Mouse (Mus musculus) retina, adult 2 months (tissue): ENCODE data around the gene Crim1.

Experiments
- DNase-seq: peaks from one replicate; pipeline ENCODE4 v3.0.0-alpha.2; 2012; ENCODE audit warnings: low read depth, low spot score

Crim1 gene

GRCm38 (mm10) chr17:78209646-78210045 lies 9.6 kb downstream of the Crim1 start:
- DNase-seq = no peak

DNA sequence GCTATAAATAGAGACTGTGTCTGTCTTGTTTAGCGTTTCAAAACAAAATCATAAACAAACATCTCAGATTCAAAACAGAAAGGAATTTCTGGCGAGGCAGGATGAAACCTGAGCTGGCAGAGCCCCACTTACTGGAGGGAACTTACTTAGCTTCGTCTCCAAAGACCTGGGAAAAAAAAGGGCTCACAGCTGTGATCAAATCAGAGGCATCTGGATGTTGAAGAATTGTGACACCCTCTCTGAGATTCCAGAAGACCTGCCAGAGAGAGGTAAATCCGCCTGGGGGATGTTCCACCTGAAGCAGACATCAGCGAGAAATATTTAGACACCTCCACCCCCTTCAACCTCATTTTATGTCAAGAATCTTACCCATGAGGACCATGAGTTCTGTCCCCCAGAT lies 11.8 kb downstream of the Crim1 start:
- DNase-seq = no peak

DNA sequence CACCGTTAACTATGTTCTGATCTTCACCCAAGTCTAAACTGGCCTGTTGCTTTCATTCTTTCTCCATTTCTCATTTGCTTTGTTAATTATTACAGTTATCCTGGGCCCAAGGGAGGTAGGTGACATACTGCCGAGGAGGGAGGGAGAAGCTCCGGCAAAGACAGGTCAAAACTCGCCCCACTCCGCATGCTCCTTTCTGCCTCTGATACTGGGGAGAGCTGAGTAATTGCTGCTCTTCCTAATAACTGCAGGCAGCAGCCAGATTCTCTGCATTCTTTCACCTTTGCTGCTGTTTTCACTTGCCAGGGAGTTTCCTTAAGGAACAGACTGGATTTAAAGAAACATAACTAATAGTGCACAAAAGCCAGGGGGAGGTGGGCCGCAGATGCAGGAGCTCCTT lies 13.1 kb downstream of the Crim1 start:
- DNase-seq = no peak

DNA sequence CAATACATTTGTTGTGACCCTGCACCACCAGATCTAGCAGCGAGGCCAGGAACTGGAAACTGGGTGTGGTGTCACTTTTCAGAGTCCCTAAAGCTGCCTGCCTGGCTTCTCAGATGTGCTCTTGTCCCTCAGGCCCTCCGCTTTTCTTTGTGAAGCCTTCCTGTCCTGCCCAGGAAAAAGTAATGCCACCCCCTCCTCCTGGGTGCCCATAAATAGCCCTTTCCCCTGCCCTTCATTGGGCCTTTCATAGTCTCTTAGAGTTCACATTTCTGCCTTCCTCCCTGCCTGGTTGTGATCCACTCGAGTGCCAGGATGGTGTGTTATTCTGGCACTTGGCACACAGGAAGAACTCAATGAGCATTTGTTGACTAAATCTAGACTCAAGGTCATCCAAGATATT lies 16.5 kb downstream of the Crim1 start:
- DNase-seq = no peak

GRCm38 (mm10) chr17:78217406-78217805 lies 17.4 kb downstream of the Crim1 start:
- no peak for DNase-seq

GRCm38 (mm10) chr17:78218506-78219232 lies 18.6 kb downstream of the Crim1 start:
- DNase-seq = no peak

DNA sequence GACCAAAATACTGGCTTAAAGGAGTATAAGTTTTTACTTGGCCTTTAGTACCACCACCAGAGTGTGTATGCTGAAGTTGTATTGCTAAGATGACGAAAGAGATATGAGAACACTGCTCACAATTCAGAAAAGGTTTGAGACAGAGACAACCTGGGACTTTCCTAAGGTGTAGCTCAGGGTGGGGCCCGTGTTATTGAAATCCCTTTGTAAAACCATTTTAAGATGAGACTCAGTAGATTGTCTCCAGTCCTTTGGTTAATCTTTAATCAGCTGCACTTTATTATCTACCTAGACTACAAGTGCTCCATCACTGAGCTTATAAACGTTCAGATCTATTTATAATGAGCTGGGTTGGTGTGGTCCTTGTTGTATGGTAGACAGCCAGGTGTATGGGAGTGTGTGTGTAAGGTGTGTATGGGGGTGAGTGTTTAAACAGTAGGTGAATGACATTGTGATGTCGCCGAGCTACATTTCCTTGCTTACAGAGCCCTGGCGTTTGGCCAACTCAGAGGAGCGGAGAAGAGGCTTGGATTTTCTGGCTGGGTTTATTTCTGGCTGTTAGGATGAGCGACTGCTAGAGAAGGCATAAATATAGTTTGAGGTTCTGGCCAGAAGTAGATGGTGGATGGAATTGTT lies 21.1 kb downstream of the Crim1 start:
- no peak for DNase-seq

GRCm38 (mm10) chr17:78221860-78222259 lies 21.8 kb downstream of the Crim1 start:
- no peak for DNase-seq

- no peak for DNase-seq
Observed at GRCm38 (mm10) chr17:78223988-78224387, 23.9 kb downstream of the Crim1 start.

- DNase-seq = no peak
Observed at GRCm38 (mm10) chr17:78225547-78225946, 25.5 kb downstream of the Crim1 start.

GRCm38 (mm10) chr17:78227211-78227610 lies 27.2 kb downstream of the Crim1 start:
- DNase-seq = no peak

DNA sequence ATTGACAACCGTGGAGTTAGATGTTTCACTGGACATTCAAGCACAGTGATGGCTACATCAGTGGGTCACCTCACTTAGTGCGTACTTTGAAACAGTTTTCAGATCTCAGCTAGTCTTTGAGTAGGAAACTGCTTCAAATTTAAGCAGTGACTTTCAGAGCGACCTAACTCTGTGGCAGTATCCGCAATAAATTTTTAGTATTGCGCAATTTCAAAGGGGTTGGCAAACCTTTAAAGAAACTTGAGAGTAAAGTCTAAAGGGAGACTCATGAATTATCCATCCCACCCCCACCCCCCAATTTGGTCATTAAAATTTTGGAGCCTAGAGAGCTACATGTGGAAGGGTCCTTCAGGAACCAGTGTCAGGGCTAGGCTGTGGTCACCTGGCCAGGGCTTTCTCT lies 31.5 kb downstream of the Crim1 start:
- no peak for DNase-seq

- DNase-seq = no peak
Observed at GRCm38 (mm10) chr17:78232703-78233102, 32.7 kb downstream of the Crim1 start.

DNA sequence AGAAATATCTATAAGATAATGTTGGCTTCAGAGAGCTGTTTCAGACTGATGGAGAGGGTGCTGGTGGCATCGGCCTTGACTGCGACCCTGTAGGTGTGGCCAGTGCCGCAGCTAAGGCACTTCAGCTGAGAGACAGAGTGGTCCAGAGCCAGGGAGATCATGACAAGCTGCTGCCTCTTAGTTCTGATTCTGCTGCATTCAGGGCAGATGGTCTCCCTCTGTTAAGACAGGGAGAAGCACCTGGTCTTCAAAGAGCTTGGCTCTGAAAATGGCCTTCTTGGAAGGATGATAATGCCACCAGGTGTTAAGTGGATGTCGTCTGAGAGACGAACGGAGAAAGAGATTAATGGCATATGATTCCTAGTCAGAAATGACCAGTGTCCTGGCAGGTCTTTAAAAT lies 33.8 kb downstream of the Crim1 start:
- no peak for DNase-seq

DNA sequence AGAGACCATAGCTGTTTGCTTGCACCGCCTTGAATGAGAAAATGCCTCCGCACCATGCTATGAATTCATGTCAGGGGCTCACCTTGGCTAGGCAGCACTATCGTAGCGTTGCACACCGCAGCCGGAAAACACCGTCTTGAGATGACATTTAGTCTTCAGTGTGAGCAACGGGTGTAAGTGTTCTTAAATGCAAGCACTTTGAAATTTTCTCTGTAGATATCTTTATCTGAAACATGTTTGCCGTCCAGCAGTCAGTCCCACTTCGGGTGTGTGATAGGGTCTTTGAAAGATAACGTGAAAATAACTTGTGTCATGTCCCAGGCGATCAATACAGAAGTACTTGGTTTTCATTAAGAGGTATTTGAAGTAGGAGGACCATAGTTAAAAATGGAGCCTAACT lies 36.1 kb downstream of the Crim1 start:
- DNase-seq = no peak

DNA sequence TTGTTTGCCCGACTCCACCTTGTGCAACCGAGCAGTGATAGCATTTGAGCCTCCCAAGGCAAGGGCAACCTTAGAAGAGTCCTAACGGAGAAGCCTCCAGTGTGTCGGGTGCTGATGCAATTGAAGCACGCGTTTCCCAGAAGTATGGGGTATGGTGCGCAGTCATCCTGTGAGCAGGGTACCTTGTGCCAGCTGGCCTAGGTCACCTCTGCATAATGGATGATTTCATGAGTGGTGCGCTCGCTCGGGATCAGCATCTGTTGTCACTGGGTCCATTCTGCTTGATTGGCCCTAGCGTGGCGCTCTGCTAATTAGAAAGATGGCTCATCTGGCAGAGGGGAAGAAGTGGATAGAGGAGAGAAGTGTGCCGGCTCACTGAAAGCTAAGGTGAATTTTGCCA lies 37.9 kb downstream of the Crim1 start:
- no peak for DNase-seq

GRCm38 (mm10) chr17:78240161-78240560 lies 40.1 kb downstream of the Crim1 start:
- DNase-seq = no peak

DNA sequence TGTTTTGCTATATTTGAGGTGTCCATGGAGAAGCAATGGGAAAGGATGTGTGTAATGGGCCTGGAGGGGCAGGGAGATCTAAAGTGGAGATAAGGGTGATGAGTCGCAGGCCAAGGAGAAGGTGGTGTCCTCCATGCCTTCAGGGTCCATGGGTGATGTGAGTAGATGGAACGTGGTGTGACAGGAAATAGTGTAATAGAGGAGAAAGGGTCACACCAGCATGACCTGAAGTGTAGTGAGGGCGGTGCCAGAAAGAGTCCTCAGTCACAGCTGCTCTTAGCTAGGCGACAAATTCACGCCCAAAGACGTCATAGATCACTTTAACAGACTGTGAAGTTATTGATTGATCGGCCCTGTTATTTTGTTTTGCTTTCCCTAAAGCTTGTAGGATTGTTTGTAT lies 41.2 kb downstream of the Crim1 start:
- no peak for DNase-seq

GRCm38 (mm10) chr17:78244752-78245151 lies 44.7 kb downstream of the Crim1 start:
- DNase-seq = no peak

DNA sequence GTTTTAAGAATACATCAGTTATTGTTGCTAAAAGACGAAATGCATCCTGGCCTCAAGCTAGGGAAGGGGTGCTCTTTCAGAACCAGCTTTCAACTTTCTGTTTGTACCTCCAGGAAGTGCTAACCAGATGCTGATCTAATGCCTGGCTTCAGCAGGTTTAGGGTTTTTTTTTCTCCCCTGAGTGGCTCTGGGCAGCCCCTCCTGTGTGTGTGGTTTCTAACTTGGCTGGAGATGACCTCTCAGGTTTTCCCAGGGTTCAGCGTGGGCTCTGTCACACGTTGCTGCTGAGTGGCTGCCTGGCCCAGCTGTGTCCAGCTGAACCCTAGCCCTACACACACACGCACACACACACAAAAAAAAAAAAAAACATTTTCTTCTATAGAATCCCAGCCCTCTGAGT lies 45.4 kb downstream of the Crim1 start:
- DNase-seq = no peak

GRCm38 (mm10) chr17:78246634-78247383 lies 46.8 kb downstream of the Crim1 start:
- DNase-seq = no peak

DNA sequence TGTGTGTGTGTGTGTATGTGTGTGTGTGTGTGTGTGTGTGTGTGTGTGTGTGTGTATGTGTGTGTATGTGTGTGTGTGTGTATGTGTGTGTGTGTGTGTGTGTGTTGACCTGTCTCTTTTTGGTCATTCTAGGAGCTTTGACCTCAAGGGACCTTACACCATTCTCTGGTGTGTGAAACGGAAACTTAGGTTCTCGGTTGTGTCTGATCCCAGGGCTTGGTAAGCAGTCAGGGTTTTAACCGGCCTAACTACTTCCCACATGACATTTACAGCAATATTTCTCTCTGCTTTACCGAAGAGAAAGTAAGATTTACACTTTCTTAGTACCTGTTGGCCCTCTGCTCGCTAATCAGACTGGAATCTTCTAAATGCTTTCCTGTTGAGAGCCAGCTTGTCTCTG lies 48.1 kb downstream of the Crim1 start:
- no peak for DNase-seq

GRCm38 (mm10) chr17:78248943-78249342 lies 48.9 kb downstream of the Crim1 start:
- DNase-seq = no peak
